Mouse (Mus musculus) cortical plate, adult 2 months (tissue): ENCODE results near the gene Pde6h.

Experiments
- CTCF ChIP-seq: fragments of 200-500 bp; IDR thresholded peaks from 2 replicates; pipeline ENCODE4 v1.5.1; 2011; ENCODE audit warnings: mild to moderate bottlenecking, control low read depth, low read length; ENCODE audit not compliant: insufficient read depth; ENCODE audit errors: extremely low read depth
- POLR2A ChIP-seq: fragments of 200-500 bp; IDR thresholded peaks from 2 replicates; pipeline ENCODE4 v1.6.1; 2011; ENCODE audit warnings: mild to moderate bottlenecking, low read length, control low read depth; ENCODE audit not compliant: insufficient read depth; ENCODE audit errors: extremely low read depth

GRCm38 (mm10) chr6:136902527-136902926, 21.1 kb upstream of the Pde6h start:
- TF ChIP-seq CTCF (no peak), POLR2A (no peak)
